Mouse (Mus musculus) brain, embryonic 14.5 days (tissue): ENCODE data around the gene Lrrc32. TPM values are rescaled to one million over a fixed set of nuclear protein-coding genes. Genes with fewer than 3 reads are reported as not detected.

ENCODE experiments used
- DNase-seq: peaks from one replicate; pipeline ENCODE4 v3.0.0-alpha.2; 2011; ENCODE audit warnings: low read depth
- CTCF ChIP-seq: fragments of 200-500 bp; IDR thresholded peaks from 2 replicates; pipeline ENCODE4 v1.5.1; 2012; ENCODE audit warnings: inconsistent platforms, mild to moderate bottlenecking, moderate library complexity, borderline replicate concordance; ENCODE audit not compliant: insufficient read depth, insufficient read length; ENCODE audit errors: extremely low read depth
- POLR2A ChIP-seq: fragments of 200-500 bp; IDR thresholded peaks from 2 replicates; pipeline ENCODE4 v1.6.1; 2012; ENCODE audit warnings: mild to moderate bottlenecking, inconsistent platforms, borderline replicate concordance; ENCODE audit not compliant: poor library complexity, insufficient read depth, insufficient read length, severe bottlenecking; ENCODE audit errors: extremely low read depth
- polyA plus RNA-seq: library from polyadenylated mRNA; depleted of rRNA; stranded (reverse); fragments of >200 nt; gene quantifications from 2 replicates; pipeline ENCODE4 v1.2.3, GENCODE M21; 2012; rRNA removed

The Lrrc32 gene
- polyA plus RNA-seq, 1 experiment, result 6.7 TPM

DNA sequence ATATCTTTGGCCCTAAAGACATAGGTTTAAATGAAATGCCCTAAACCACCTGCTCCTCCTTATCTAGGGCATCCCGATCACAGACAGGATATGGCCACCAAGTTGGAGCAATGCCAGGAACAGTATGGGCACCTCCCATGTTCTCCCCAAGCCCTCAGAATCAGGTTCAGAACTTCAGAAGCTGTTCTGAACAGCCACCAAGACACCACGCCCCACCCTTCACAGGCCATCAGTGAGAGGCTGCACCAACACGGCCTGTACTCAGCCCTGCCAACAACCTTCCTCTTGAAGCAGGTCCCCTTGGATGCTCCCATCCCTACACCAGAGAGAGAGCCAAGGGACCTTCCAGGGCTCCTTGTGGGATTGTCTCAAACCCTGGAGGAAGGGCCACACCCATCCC, 55.5 kb downstream of the Lrrc32 start:
- no peak for TF ChIP-seq CTCF
- DNase-seq, result no peak

DNA sequence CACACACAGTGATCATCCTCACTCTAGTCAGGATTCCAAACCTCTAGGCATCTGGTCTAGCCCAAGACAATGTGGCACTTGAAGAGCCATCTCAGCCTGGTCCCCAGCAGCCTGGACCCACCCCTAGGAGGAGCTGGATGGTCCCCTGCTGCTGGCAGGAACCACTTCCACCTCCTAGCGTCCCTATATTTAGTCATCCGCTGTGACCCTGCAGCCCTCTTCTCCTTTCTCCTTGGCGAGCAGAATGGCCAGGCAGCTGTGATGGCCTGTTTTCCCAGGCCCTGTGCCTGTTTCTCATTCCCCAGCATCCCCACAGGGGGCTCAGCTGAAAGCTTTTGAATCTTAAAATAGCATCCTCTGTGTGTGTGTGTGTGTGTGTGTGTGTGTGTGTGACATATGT, 59.8 kb downstream of the Lrrc32 start:
- DNase-seq, result no peak
- TF ChIP-seq POLR2A (no peak), CTCF (no peak)

DNA sequence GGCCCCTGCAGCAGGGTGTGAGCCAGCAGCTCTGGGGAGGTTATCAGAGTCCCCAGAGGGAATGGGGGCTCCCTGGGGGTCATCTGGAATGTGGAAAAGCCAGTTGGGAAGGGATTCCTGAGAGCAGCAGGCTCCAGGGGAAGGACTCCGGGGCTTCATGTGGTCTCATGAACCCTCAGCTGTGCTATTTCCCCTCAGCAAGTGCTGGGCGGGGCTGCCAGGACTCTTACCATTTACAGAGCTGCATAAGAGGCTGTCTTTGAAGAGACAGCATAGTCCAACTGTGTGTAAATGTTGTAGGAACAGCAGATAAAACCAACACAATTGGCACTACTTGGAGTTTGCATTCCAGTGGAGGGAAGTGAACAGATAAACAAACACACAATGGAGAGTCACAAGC, 61.5 kb downstream of the Lrrc32 start:
- TF ChIP-seq CTCF, result no peak
- no peak for TF ChIP-seq POLR2A
- no peak for DNase-seq

DNA sequence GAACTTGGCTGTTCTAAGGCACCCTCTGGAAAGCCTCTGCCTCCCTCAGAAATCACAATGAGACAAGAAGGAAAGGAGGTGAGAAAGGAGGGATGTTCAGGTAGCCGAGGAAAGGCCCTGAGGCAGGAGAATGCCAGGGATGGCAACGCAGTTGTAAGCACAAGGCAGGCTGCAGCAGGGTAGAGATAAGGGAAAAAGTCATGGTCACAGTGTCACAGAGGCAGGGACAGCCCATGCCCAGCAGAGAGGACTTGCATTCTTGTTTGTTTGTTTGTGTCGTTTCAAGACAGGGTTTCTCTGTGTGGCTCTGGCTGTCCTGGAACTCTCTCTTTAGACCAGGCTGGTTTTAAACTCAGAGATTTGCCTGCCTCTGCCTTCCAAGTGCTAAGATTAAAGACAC, 62.0 kb downstream of the Lrrc32 start:
- DNase-seq, result no peak
- TF ChIP-seq CTCF (no peak), POLR2A (no peak)

Other genes with a start within 250 kb of the Lrrc32 start
- gene Acer3, start 168.1 kb upstream of the Lrrc32 start, polyA plus RNA-seq, result 10.5 and 11.0 TPM in 2 replicates
- 16.0 and 19.1 TPM in 2 replicates for gene Tsku, start 128.0 kb upstream of the Lrrc32 start, polyA plus RNA-seq
- 0.11 TPM in 1 of 2 replicates, not detected in the other for gene Gucy2d, start 48.9 kb upstream of the Lrrc32 start, polyA plus RNA-seq
- gene Emsy, start 167.5 kb downstream of the Lrrc32 start, polyA plus RNA-seq, result 43.8 and 66.7 TPM in 2 replicates
- 31.6 and 42.3 TPM in 2 replicates for gene Thap12, start 213.8 kb downstream of the Lrrc32 start, polyA plus RNA-seq